Mouse (Mus musculus): ENCODE measurements around the gene Gpi1. TPM values are rescaled to one million over a fixed set of nuclear protein-coding genes. Genes with fewer than 3 reads are reported as not detected.
"Not testable (repeated sequence)": the region's sequence is repeated elsewhere in the genome, so short reads cannot be mapped to it uniquely, and the experiment has no call there.

Gene Gpi1
- total RNA-seq, 2 experiments from 2014 or later: 799 to 899 TPM

GRCm38 (mm10) chr7:34232785-34233725 lies 2.9 kb upstream of the Gpi1 start:
- DNase-seq (ENCODE audit: low spot score in 2 of 2): no peak

- peak; percentile 29 to 59 for DNase-seq (ENCODE audit: low spot score in 2 of 2)
Observed at GRCm38 (mm10) chr7:34229691-34230111, 435 bp downstream of the Gpi1 start.

- DNase-seq (ENCODE audit: low spot score in 2 of 2): no peak
Observed at GRCm38 (mm10) chr7:34229153-34229552, 983 bp downstream of the Gpi1 start.

- no peak for DNase-seq (ENCODE audit: low spot score in 2 of 2)
Observed at GRCm38 (mm10) chr7:34228641-34229040, 1.5 kb downstream of the Gpi1 start.

- DNase-seq (ENCODE audit: low spot score in 2 of 2): no peak
Observed at GRCm38 (mm10) chr7:34226846-34227245, 3.3 kb downstream of the Gpi1 start.

- no peak for DNase-seq (ENCODE audit: low spot score in 2 of 2)
Observed at GRCm38 (mm10) chr7:34226086-34226485, 4.0 kb downstream of the Gpi1 start.

- DNase-seq (ENCODE audit: low spot score in 2 of 2): no peak
Observed at GRCm38 (mm10) chr7:34224308-34224707, 5.8 kb downstream of the Gpi1 start.

GRCm38 (mm10) chr7:34222340-34222739 lies 7.8 kb downstream of the Gpi1 start:
- no peak for DNase-seq (ENCODE audit: low spot score in 2 of 2)

GRCm38 (mm10) chr7:34221594-34222250 lies 8.4 kb downstream of the Gpi1 start:
- DNase-seq (ENCODE audit: low spot score in 2 of 2): no peak

GRCm38 (mm10) chr7:34218496-34218895 lies 11.6 kb downstream of the Gpi1 start:
- DNase-seq (ENCODE audit: low spot score in 2 of 2): no peak

GRCm38 (mm10) chr7:34216474-34216873 lies 13.7 kb downstream of the Gpi1 start:
- DNase-seq (ENCODE audit: low spot score in 2 of 2): no peak

GRCm38 (mm10) chr7:34215481-34215880 lies 14.7 kb downstream of the Gpi1 start:
- no peak for DNase-seq (ENCODE audit: low spot score in 2 of 2)

- DNase-seq (ENCODE audit: low spot score in 2 of 2): no peak
Observed at GRCm38 (mm10) chr7:34214644-34215043, 15.5 kb downstream of the Gpi1 start.

GRCm38 (mm10) chr7:34213281-34213680 lies 16.9 kb downstream of the Gpi1 start:
- no peak for DNase-seq (ENCODE audit: low spot score in 2 of 2)

- no peak for DNase-seq (ENCODE audit: low spot score in 2 of 2)
Observed at GRCm38 (mm10) chr7:34208027-34208745, 21.9 kb downstream of the Gpi1 start.

GRCm38 (mm10) chr7:34206331-34206730 lies 23.8 kb downstream of the Gpi1 start:
- DNase-seq (ENCODE audit: low spot score in 2 of 2): no peak

- DNase-seq (ENCODE audit: low spot score in 2 of 2): not testable (repeated sequence)
Observed at GRCm38 (mm10) chr7:34202147-34202546, 28.0 kb downstream of the Gpi1 start.

GRCm38 (mm10) chr7:34200829-34201228 lies 29.3 kb downstream of the Gpi1 start:
- DNase-seq (ENCODE audit: low spot score in 2 of 2): no peak

- no peak for DNase-seq (ENCODE audit: low spot score in 2 of 2)
Observed at GRCm38 (mm10) chr7:34198346-34198745, 31.8 kb downstream of the Gpi1 start.

- peak; percentile 92 to 93 for DNase-seq (ENCODE audit: low spot score in 2 of 2)
Observed at GRCm38 (mm10) chr7:34196132-34197128, 33.7 kb downstream of the Gpi1 start, which contains the start of gene Pdcd2l. Gene Pdcd2l (minus strand): TSS chr7:34196661.
